ENCODE assay signal across 30 mouse cellular contexts in the genomic region with DNA sequence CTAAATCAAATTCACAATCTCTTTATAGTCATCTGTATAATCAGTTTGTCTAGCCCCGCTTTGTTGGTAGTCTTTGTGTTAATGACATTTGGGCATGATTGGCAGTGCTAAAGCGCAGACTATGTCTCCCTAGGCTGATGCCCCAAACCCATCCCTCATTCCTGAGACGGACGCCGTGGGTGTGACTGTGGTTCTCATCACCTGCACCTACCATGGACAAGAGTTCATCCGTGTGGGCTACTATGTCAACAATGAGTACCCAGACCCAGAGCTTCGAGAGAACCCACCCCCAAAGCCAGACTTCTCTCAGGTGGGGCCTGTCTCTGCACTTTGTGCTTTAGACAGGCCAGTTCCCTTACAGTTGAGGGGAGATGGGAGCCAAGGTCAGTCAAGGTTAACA. TPM values are rescaled to one million over a fixed set of nuclear protein-coding genes. Genes with fewer than 3 reads are reported as not detected.
"Had no signal": no experiment of that assay in that cellular context is flagged by ENCODE, and none has a peak within 500 bp of the region (broad histone marks: within the 10 kb centered on the region; RNA-seq: fewer than 3 reads in every experiment).

No protein-coding gene starts in this region.

- H3K27me3 ChIP-seq: heart, embryonic 12.5 days; heart, embryonic 13.5 days; heart, embryonic 15.5 days; hindbrain, embryonic 12.5 days; hindbrain, embryonic 13.5 days; hindbrain, embryonic 15.5 days; intestine, embryonic 15.5 days; kidney, embryonic 15.5 days had no signal

- H3K9ac ChIP-seq: heart, embryonic 12.5 days; heart, embryonic 13.5 days; heart, embryonic 15.5 days; hindbrain, embryonic 12.5 days; hindbrain, embryonic 13.5 days; hindbrain, embryonic 14.5 days; hindbrain, embryonic 15.5 days; intestine, embryonic 15.5 days; kidney, embryonic 15.5 days had no signal

- H3K36me3 ChIP-seq: hindbrain, embryonic 13.5 days; hindbrain, embryonic 15.5 days had no signal

- H3K4me3 ChIP-seq: heart, embryonic 12.5 days; heart, embryonic 13.5 days; heart, embryonic 15.5 days; hindbrain, embryonic 10.5 days; hindbrain, embryonic 12.5 days; hindbrain, embryonic 13.5 days; hindbrain, embryonic 15.5 days; intestine, embryonic 15.5 days; kidney, embryonic 15.5 days; layer of hippocampus, adult 2 months; left cerebral cortex, adult 2 months had no signal

- H3K27ac ChIP-seq: heart, embryonic 13.5 days; heart, embryonic 15.5 days; hindbrain, embryonic 10.5 days; hindbrain, embryonic 12.5 days; hindbrain, embryonic 13.5 days; hindbrain, embryonic 14.5 days; hindbrain, embryonic 15.5 days; hindbrain, postnatal 0 days; intestine, embryonic 15.5 days; kidney, embryonic 15.5 days; kidney, postnatal 0 days; layer of hippocampus, adult 2 months; left cerebral cortex, adult 2 months had no signal

- DNase-seq: heart, postnatal 10 days; heart, postnatal 14 days; heart, postnatal 36 days; heart, postnatal 4 days; kidney, adult 11 months; kidney, adult 18-20 months; kidney, adult 2 months; kidney, adult 8-10 months; kidney, adult 9 months; kidney, postnatal 10 days; kidney, postnatal 14 days; kidney, postnatal 25 days; kidney, postnatal 36 days; kidney, postnatal 4 days; layer of hippocampus, adult 9-11 months; layer of hippocampus, postnatal 36 days had no signal

RNA-seq across cellular contexts. Expression of gene 1700067K01Rik, which starts 33.6 kb away (rescaled TPM):
- total RNA-seq: heart, postnatal 10 days; heart, postnatal 36 days; hindbrain, postnatal 0 days had no signal
